Mouse (Mus musculus): ENCODE measurements around the gene Cpm. TPM values are rescaled to one million over a fixed set of nuclear protein-coding genes. Genes with fewer than 3 reads are reported as not detected.
"Not testable (repeated sequence)": the region's sequence is repeated elsewhere in the genome, so short reads cannot be mapped to it uniquely, and the experiment has no call there.

Cpm gene
- total and polyA plus RNA-seq, 3 experiments: 0.27 TPM; not detected in 2

- Histone ChIP-seq H3K27me3 (ENCODE audit: insufficient read depth, low read length) (no peaks in the 10 kb centered on the region), H3K4me3 (ENCODE audit: low read depth, low read length) (no peak overlapping the region), H3K36me3 (replicated peaks) (peaks cover 94% of the 10 kb centered on the region), H3K4me1 (ENCODE audit: insufficient read depth, low read depth, low read length) (peaks cover 2% of the 10 kb centered on the region), H3K9me3 (replicated peaks) (no peaks in the 10 kb centered on the region)
- ATAC-seq (ENCODE audit: extremely low read depth, insufficient number of reproducible peaks, low FRiP score, poor library complexity, severe bottlenecking) (no peak), DNase-seq (ENCODE audit: low spot score) (no peak)
- TF ChIP-seq GATA1 (IDR thresholded peaks at IDR 0.05; ENCODE audit: borderline replicate concordance, low read length): no peak
- no peak for TF ChIP-seq TAL1 (conservative IDR thresholded peaks at IDR 0.05; ENCODE audit: low read depth, low read length)
- no peak for TF ChIP-seq GATA2 (IDR thresholded peaks at IDR 0.05; ENCODE audit: borderline replicate concordance, low read depth, low read length)
- TF ChIP-seq POLR2AphosphoS5 (IDR thresholded peaks at IDR 0.05; ENCODE audit: insufficient replicate concordance, low read depth, low read length): no peak
- TF ChIP-seq CTCF (IDR thresholded peaks at IDR 0.05; ENCODE audit: low read depth, low read length): no peak
These were observed 71.2 kb downstream of the Cpm start for GRCm38 (mm10) chr10:117700450-117700849.

- no peaks in the 10 kb centered on the region for H3K9me3 ChIP-seq (replicated peaks)
- H3K4me1 ChIP-seq (ENCODE audit: insufficient read depth, low read depth, low read length): peaks cover 5% of the 10 kb centered on the region
- no peak overlapping the region for H3K4me3 ChIP-seq (ENCODE audit: low read depth, low read length)
- TF ChIP-seq GATA2 (IDR thresholded peaks at IDR 0.05; ENCODE audit: borderline replicate concordance, low read depth, low read length): no peak
- TF ChIP-seq CTCF (IDR thresholded peaks at IDR 0.05; ENCODE audit: low read depth, low read length): no peak
- TF ChIP-seq TAL1 (conservative IDR thresholded peaks at IDR 0.05; ENCODE audit: low read depth, low read length): no peak
- TF ChIP-seq POLR2AphosphoS5 (IDR thresholded peaks at IDR 0.05; ENCODE audit: insufficient replicate concordance, low read depth, low read length): no peak
- TF ChIP-seq GATA1 (IDR thresholded peaks at IDR 0.05; ENCODE audit: borderline replicate concordance, low read length): no peak
- DNase-seq (ENCODE audit: low spot score) (no peak), ATAC-seq (ENCODE audit: extremely low read depth, insufficient number of reproducible peaks, low FRiP score, poor library complexity, severe bottlenecking) (no peak)
- H3K36me3 ChIP-seq (replicated peaks): peaks cover 91% of the 10 kb centered on the region
- no peaks in the 10 kb centered on the region for H3K27me3 ChIP-seq (ENCODE audit: insufficient read depth, low read length)
These were observed 71.9 kb downstream of the Cpm start for GRCm38 (mm10) chr10:117701034-117701829.

GRCm38 (mm10) chr10:117702024-117702833 is 72.9 kb downstream of the Cpm start:
- Histone ChIP-seq H3K36me3 (replicated peaks) (peaks cover 91% of the 10 kb centered on the region), H3K9me3 (replicated peaks) (no peaks in the 10 kb centered on the region), H3K27me3 (ENCODE audit: insufficient read depth, low read length) (no peaks in the 10 kb centered on the region), H3K4me1 (ENCODE audit: insufficient read depth, low read depth, low read length) (peaks cover 13% of the 10 kb centered on the region), H3K4me3 (ENCODE audit: low read depth, low read length) (no peak overlapping the region)
- no peak for TF ChIP-seq POLR2AphosphoS5 (IDR thresholded peaks at IDR 0.05; ENCODE audit: insufficient replicate concordance, low read depth, low read length)
- no peak for TF ChIP-seq CTCF (IDR thresholded peaks at IDR 0.05; ENCODE audit: low read depth, low read length)
- TF ChIP-seq TAL1 (conservative IDR thresholded peaks at IDR 0.05; ENCODE audit: low read depth, low read length): no peak
- DNase-seq (ENCODE audit: low spot score) (no peak), ATAC-seq (ENCODE audit: extremely low read depth, insufficient number of reproducible peaks, low FRiP score, poor library complexity, severe bottlenecking) (no peak)

GRCm38 (mm10) chr10:117703506-117703905 is 74.2 kb downstream of the Cpm start:
- Histone ChIP-seq H3K27me3 (ENCODE audit: insufficient read depth, low read length) (no peaks in the 10 kb centered on the region), H3K36me3 (replicated peaks) (peaks cover 87% of the 10 kb centered on the region), H3K9me3 (replicated peaks) (no peaks in the 10 kb centered on the region), H3K4me3 (ENCODE audit: low read depth, low read length) (no peak overlapping the region), H3K4me1 (ENCODE audit: insufficient read depth, low read depth, low read length) (peaks cover 19% of the 10 kb centered on the region)
- DNase-seq (ENCODE audit: low spot score) (no peak), ATAC-seq (ENCODE audit: extremely low read depth, insufficient number of reproducible peaks, low FRiP score, poor library complexity, severe bottlenecking) (no peak)
- TF ChIP-seq POLR2AphosphoS5 (IDR thresholded peaks at IDR 0.05; ENCODE audit: insufficient replicate concordance, low read depth, low read length) (no peak), TAL1 (conservative IDR thresholded peaks at IDR 0.05; ENCODE audit: low read depth, low read length) (no peak), CTCF (IDR thresholded peaks at IDR 0.05; ENCODE audit: low read depth, low read length) (no peak), GATA2 (IDR thresholded peaks at IDR 0.05; ENCODE audit: borderline replicate concordance, low read depth, low read length) (no peak), GATA1 (IDR thresholded peaks at IDR 0.05; ENCODE audit: borderline replicate concordance, low read length) (no peak)

- not testable (repeated sequence) for H3K27me3 ChIP-seq (ENCODE audit: insufficient read depth, low read length); DNase-seq (ENCODE audit: low spot score); ATAC-seq (ENCODE audit: extremely low read depth, insufficient number of reproducible peaks, low FRiP score, poor library complexity, severe bottlenecking); H3K9me3 ChIP-seq (replicated peaks); H3K4me3 ChIP-seq (ENCODE audit: low read depth, low read length)
- Histone ChIP-seq H3K36me3 (replicated peaks) (peaks cover 83% of the 10 kb centered on the region), H3K4me1 (ENCODE audit: insufficient read depth, low read depth, low read length) (peaks cover 23% of the 10 kb centered on the region)
These were observed 75.1 kb downstream of the Cpm start for GRCm38 (mm10) chr10:117704314-117704963.

- H3K9me3 ChIP-seq (replicated peaks): no peaks in the 10 kb centered on the region
- no peak overlapping the region for H3K4me3 ChIP-seq (ENCODE audit: low read depth, low read length)
- H3K36me3 ChIP-seq (replicated peaks): peaks cover 78% of the 10 kb centered on the region
- no peak for TF ChIP-seq POLR2AphosphoS5 (IDR thresholded peaks at IDR 0.05; ENCODE audit: insufficient replicate concordance, low read depth, low read length)
- TF ChIP-seq TAL1 (conservative IDR thresholded peaks at IDR 0.05; ENCODE audit: low read depth, low read length): no peak
- no peak for TF ChIP-seq CTCF (IDR thresholded peaks at IDR 0.05; ENCODE audit: low read depth, low read length)
- TF ChIP-seq GATA2 (IDR thresholded peaks at IDR 0.05; ENCODE audit: borderline replicate concordance, low read depth, low read length): no peak
- TF ChIP-seq GATA1 (IDR thresholded peaks at IDR 0.05; ENCODE audit: borderline replicate concordance, low read length): no peak
- peaks cover 23% of the 10 kb centered on the region for H3K4me1 ChIP-seq (ENCODE audit: insufficient read depth, low read depth, low read length)
- no peaks in the 10 kb centered on the region for H3K27me3 ChIP-seq (ENCODE audit: insufficient read depth, low read length)
- no peak for DNase-seq (ENCODE audit: low spot score)
- no peak for ATAC-seq (ENCODE audit: extremely low read depth, insufficient number of reproducible peaks, low FRiP score, poor library complexity, severe bottlenecking)
These were observed 75.7 kb downstream of the Cpm start for GRCm38 (mm10) chr10:117704964-117705335.
